Mouse (Mus musculus) spleen, adult 2 months (tissue): ENCODE measurements around the gene P4ha2. TPM values are rescaled to one million over a fixed set of nuclear protein-coding genes. Genes with fewer than 3 reads are reported as not detected.

ENCODE experiments used
- DNase-seq, 2 experiments: peaks; one replicate each; pipeline versions ENCODE4 v3.0.0 to v3.0.0-alpha.2; 2012 to 2021; ENCODE audit warnings: low spot score in 2 of 2, low read depth in 1 of 2
- H3K27ac ChIP-seq: fragments of 200-500 bp; 2 replicates; pipeline ENCODE4 v1.5.1; 2012; ENCODE audit warnings: low read length, inconsistent platforms; ENCODE audit not compliant: insufficient read depth
- H3K27me3 ChIP-seq: fragments of 200-500 bp; 2 replicates; pipeline ENCODE4 v1.6.1; 2012; ENCODE audit warnings: mild to moderate bottlenecking, moderate library complexity, low read length, inconsistent platforms; ENCODE audit not compliant: control insufficient read depth, insufficient read depth
- H3K36me3 ChIP-seq: fragments of 200-500 bp; 2 replicates; pipeline ENCODE4 v1.6.1; 2012; ENCODE audit warnings: mild to moderate bottlenecking, low read length, inconsistent platforms; ENCODE audit not compliant: control insufficient read depth, insufficient read depth
- H3K4me1 ChIP-seq: fragments of 200-500 bp; 2 replicates; pipeline ENCODE4 v1.6.1; 2011; ENCODE audit warnings: inconsistent platforms; ENCODE audit not compliant: control insufficient read depth, insufficient read depth, insufficient read length
- H3K4me3 ChIP-seq: fragments of 200-500 bp; 2 replicates; pipeline ENCODE4 v1.5.1; 2011; ENCODE audit warnings: mild to moderate bottlenecking, inconsistent platforms; ENCODE audit not compliant: insufficient read depth, insufficient read length; ENCODE audit errors: extremely low read depth
- CTCF ChIP-seq: fragments of 200-500 bp; IDR thresholded peaks from 2 replicates; pipeline ENCODE4 v1.5.1; 2011; ENCODE audit warnings: mild to moderate bottlenecking, inconsistent platforms; ENCODE audit not compliant: insufficient read depth, insufficient read length, insufficient replicate concordance; ENCODE audit errors: extremely low read depth
- POLR2A ChIP-seq: fragments of 200-500 bp; IDR thresholded peaks from 2 replicates; pipeline ENCODE4 v1.6.1; 2011; ENCODE audit warnings: low read depth, low read length, inconsistent platforms
- WGBS: fragments of 180-500 bp; shearing (Covaris S2); methylation state at CpG from one replicate; pipeline ENCODE4 v1.1.7; 2018; 5-methylcytosine and 5-hydroxymethylcytosine counted together
- polyA plus RNA-seq: library from polyadenylated mRNA; depleted of rRNA; stranded (reverse); fragments of >200 nt; gene quantifications from 2 replicates; pipeline ENCODE4 v1.2.3, GENCODE M21; 2012

P4ha2 gene
- polyA plus RNA-seq, 1 experiment, result 2.8 TPM

DNA sequence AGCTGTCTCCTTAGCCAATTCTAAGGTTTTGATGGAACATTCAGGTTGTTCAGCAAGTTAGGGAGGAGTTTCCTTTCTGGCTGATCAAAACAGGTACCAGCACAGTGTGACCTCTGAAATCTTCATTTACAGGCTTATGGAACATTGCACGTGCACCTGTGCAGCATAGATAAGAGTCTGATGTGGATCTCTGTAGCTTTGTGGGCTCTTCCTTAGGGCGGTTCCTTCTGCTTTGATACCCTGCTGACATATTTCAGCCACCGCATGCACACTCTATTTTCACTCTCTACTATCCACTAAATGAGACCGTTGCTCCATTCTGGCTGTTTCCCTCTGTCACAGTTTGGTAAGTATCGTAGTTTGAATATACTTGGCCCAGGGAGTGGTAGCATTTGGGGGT lies 17.2 kb upstream of the P4ha2 start:
- 74% methylated on average over 5 of the region's 5 CpGs for WGBS
- TF ChIP-seq CTCF, result no peak
- no peak for TF ChIP-seq POLR2A
- Histone ChIP-seq H3K36me3 (no peaks in the 10 kb centered on the region), H3K27me3 (no peaks in the 10 kb centered on the region), H3K4me3 (no peak overlapping the region), H3K27ac (peak overlapping the region; percentile 52), H3K4me1 (no peaks in the 10 kb centered on the region)
- DNase-seq, result no peak

DNA sequence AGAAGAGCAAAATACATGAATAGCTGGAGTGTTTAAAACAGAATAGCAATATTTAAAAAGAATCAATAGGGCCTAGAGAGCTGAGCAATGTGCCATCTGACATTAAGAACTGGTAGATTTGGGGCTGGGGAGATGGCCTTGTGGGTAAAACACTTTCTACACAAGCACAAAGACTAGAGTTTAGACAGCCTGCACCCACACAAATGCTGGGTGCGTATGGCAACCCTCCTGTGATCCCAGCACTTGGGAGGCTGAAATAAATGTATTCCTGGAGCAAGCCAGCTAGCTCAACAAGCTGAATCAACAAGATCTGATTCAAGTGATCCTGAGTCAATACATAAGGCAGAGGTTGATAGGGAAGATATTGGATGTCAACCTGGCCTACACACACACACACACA lies 14.9 kb upstream of the P4ha2 start:
- DNase-seq, result no peak
- H3K27me3 ChIP-seq, result no peaks in the 10 kb centered on the region
- H3K4me3 ChIP-seq, result no peak overlapping the region
- TF ChIP-seq POLR2A (no peak), CTCF (no peak)
- no peak overlapping the region for H3K27ac ChIP-seq
- WGBS, result 93% methylated on average over 1 of the region's 1 CpGs
- H3K36me3 ChIP-seq, result no peaks in the 10 kb centered on the region
- no peaks in the 10 kb centered on the region; the same call in 1 of the 2 replicates for H3K4me1 ChIP-seq

DNA sequence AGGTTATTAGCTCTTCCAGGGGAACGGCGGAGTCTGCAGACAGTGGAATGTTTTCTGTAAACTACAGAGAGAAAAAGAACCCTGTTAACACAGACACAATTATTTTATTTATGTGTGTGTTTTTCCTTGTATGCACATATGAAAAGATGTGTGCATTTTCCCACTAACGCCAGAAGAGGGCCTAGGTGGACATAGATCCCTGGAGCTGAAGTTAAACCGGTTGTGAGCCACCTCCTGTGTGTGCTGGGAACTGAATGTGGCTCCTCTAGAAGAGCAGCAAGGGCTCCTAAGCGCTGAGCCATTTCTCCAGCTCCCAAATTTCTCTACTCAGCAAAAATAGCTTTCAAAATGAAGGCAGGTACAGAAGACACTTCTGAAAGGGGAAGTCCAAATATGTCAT lies 14.1 kb upstream of the P4ha2 start:
- no peak for TF ChIP-seq POLR2A
- no peak for TF ChIP-seq CTCF
- no peaks in the 10 kb centered on the region; the same call in 1 of the 2 replicates for H3K4me1 ChIP-seq
- H3K4me3 ChIP-seq, result no peak overlapping the region
- no peaks in the 10 kb centered on the region for H3K27me3 ChIP-seq
- WGBS, result 74% methylated on average over 5 of the region's 5 CpGs
- no peak for DNase-seq
- H3K36me3 ChIP-seq, result no peaks in the 10 kb centered on the region
- H3K27ac ChIP-seq, result no peak overlapping the region

DNA sequence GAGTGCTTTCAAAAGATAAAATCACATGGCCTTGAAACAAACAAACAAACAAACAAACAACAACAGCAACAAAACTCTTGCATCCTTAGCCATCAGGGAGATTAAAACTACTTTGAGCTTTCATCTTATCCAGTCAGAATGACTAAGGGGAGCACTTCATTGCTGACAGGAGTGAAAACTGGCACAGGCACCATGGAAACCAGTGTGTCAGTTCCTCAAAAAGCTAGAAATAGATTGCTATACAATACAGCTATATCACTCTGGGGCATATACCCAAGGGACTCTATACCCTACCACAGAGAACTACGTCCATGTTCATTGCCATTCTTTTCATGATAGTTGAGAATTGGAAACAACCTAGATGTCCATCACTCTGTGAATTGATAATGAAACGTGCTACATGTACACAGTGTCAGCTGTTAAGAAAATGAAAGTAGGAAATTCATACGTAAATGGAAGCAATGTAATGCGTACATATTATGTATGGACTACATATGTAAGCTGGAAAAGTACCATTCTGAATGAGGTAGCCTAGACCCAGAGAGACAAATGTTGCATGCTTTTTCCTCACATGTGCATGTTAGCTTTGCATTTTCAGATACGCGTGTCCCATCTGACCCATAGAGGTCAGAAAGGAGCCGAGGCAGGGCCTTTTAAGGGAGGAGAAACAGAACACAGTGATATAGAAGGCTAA lies 11.5 kb upstream of the P4ha2 start:
- H3K4me3 ChIP-seq, result peak overlapping the region; percentile 14
- no peaks in the 10 kb centered on the region for H3K27me3 ChIP-seq
- peak in 1 of 2 experiments; percentile 28 for DNase-seq
- no peak overlapping the region for H3K27ac ChIP-seq
- H3K36me3 ChIP-seq, result no peaks in the 10 kb centered on the region
- peaks cover 10% of the 10 kb centered on the region; the same call in 1 of the 2 replicates for H3K4me1 ChIP-seq
- TF ChIP-seq CTCF (no peak), POLR2A (no peak)
- 32% methylated on average over 7 of the region's 7 CpGs for WGBS

DNA sequence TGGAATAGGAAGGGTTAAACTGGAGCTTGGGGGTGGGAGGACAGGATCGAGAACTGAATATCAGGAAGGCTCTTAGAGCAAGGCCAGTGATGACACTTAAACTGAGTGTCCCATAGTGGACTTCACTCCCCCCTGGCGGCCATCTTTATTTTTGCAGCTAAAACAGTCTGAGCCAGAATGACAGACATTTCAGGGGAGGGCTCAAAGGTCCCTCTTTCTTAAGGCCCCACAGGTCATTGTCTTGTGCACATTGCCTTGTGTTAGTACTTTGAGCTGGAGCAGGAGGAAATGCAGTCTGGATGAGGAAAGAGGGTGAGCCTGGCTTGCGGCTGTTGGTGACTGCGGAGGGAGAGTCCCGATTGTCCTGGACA lies 11.0 kb upstream of the P4ha2 start:
- peak; percentile 48 to 73 for DNase-seq
- Histone ChIP-seq H3K36me3 (no peaks in the 10 kb centered on the region), H3K4me3 (peak overlapping the region; percentile 14; the same call in 1 of the 2 replicates), H3K27me3 (no peaks in the 10 kb centered on the region), H3K27ac (no peak overlapping the region), H3K4me1 (peaks cover 10% of the 10 kb centered on the region; the same call in 1 of the 2 replicates)
- TF ChIP-seq POLR2A (no peak), CTCF (peak; percentile 45; the same call in 1 of the 2 replicates)
- WGBS, result 59% methylated on average over 5 of the region's 5 CpGs

DNA sequence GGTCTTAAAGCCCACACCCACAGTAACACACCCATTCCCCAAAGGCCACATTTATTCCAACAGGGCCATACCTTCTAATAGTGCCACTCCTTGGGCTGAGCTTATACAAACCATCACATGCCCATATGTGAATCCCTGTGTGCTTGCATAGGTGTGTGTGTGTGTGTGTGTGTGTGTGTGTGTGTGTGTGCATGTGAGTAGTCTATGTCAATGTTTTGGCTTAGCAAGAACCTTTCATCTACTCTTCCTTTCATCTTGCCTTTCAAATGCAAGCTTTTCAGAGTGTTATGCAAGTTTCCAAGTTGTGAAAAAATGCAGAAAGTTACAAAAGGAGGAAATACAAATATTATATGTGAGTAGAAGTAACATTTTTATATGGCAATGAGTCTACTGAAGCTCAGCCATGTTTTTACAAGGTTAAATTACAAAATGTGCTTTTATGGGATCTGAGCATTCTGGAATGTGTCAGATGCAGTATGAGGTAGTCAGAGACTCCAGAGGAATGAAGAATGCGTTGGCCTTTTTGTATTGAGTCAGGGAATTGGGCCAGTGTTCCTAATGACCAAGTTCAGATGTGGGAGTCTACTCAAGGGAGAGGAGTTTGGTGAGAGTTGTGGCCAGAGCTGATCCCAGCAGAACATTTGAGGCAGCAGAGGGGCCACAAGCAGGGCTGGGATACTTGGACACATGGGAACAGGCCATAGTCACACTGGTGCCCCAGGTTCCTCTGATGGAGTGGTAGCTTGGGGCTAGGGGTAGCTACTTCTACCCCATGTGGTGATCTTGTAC lies 9.6 kb upstream of the P4ha2 start:
- peaks cover 10% of the 10 kb centered on the region; the same call in 1 of the 2 replicates for H3K4me1 ChIP-seq
- TF ChIP-seq POLR2A (no peak), CTCF (no peak)
- WGBS, result 93% methylated on average over 1 of the region's 1 CpGs
- H3K27ac ChIP-seq, result no peak overlapping the region
- H3K4me3 ChIP-seq, result no peak overlapping the region
- no peaks in the 10 kb centered on the region for H3K27me3 ChIP-seq
- no peaks in the 10 kb centered on the region for H3K36me3 ChIP-seq
- no peak for DNase-seq
